Mouse (Mus musculus) limb, embryonic 12.5 days (tissue): ENCODE data around the gene Trrap. TPM values are rescaled to one million over a fixed set of nuclear protein-coding genes. Genes with fewer than 3 reads are reported as not detected.

ENCODE experiments used
- ATAC-seq: fragments of 200-750 bp; cut with Nextera tagmentation; 2 replicates; pipeline ENCODE4 v1.8.0; 2017; ENCODE audit warnings: low read depth, moderate TSS enrichment; ENCODE audit not compliant: insufficient number of reproducible peaks, insufficient read depth, low FRiP score, low TSS enrichment
- H3K27ac ChIP-seq: fragments of 300-500 bp; sonication (generic); 2 replicates; pipeline ENCODE4 v1.5.1; 2016; ENCODE audit warnings: mild to moderate bottlenecking, moderate library complexity
- H3K27me3 ChIP-seq: fragments of 300-500 bp; sonication (generic); 2 replicates; pipeline ENCODE4 v1.6.1; 2016; ENCODE audit warnings: mild to moderate bottlenecking, moderate library complexity
- H3K36me3 ChIP-seq: fragments of 300-500 bp; sonication (generic); 2 replicates; pipeline ENCODE4 v1.6.1; 2016; ENCODE audit warnings: mild to moderate bottlenecking, moderate library complexity
- H3K4me1 ChIP-seq: fragments of 300-500 bp; sonication (generic); replicated peaks from 2 replicates; pipeline ENCODE4 v1.6.1; 2016
- H3K4me2 ChIP-seq: fragments of 300-500 bp; sonication (generic); 2 replicates; pipeline ENCODE4 v1.6.1; 2016; ENCODE audit warnings: mild to moderate bottlenecking, moderate library complexity
- H3K4me3 ChIP-seq: fragments of 300-500 bp; sonication (generic); replicated peaks from 2 replicates; pipeline ENCODE4 v1.5.1; 2016; ENCODE audit warnings: mild to moderate bottlenecking
- H3K9ac ChIP-seq: fragments of 300-500 bp; sonication (generic); replicated peaks from 2 replicates; pipeline ENCODE4 v1.6.1; 2016; ENCODE audit warnings: mild to moderate bottlenecking, moderate library complexity
- H3K9me3 ChIP-seq: fragments of 300-500 bp; sonication (generic); 2 replicates; pipeline ENCODE4 v1.6.1; 2016; ENCODE audit warnings: mild to moderate bottlenecking, moderate library complexity
- WGBS: fragments of 180-500 bp; shearing (Covaris S2); methylation state at CpG from one replicate; pipeline ENCODE4 v1.1.7; 2016; 5-methylcytosine and 5-hydroxymethylcytosine counted together
- microRNA-seq: library from miRNA; unstranded; fragments of <30 nt; microRNA quantifications from one replicate; pipeline ENCODE4, GENCODE M21; 2017
- polyA plus RNA-seq: library from polyadenylated mRNA; unstranded; fragments of >200 nt; fragmentation: Nextera tagmentation; extraction: Ambion mirVana; gene quantifications from 2 replicates; pipeline ENCODE4 v1.2.1, GENCODE M21; 2016

The Trrap gene
- polyA plus RNA-seq, 1 experiment from 2014 or later, result 99.2 TPM

DNA sequence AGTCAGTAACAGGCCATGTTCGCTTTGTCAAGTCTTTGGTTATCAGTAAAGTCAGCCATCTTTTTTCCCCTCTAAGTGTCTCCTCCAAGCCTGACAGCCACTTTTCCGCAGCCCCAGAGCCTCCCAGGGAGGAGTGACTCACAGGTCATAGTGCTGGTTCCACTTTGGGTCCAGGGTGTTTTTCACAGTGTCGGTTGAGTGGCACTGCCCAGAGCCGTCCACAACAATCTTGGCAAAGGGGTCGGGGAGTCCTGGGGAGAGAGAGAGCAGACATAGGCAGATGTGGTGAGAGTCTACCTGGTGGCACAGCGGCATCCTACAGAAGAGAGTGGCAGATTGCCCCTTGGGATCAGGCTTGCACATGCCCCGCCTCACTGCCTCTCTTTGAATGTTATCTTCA is 133.5 kb downstream of the Trrap start:
- WGBS, result 93% methylated on average over 7 of the region's 7 CpGs
- H3K4me3 ChIP-seq, result no peak overlapping the region
- no peak overlapping the region for H3K27ac ChIP-seq
- peaks cover 20% of the 10 kb centered on the region for H3K4me1 ChIP-seq
- H3K36me3 ChIP-seq, result peaks cover 51% of the 10 kb centered on the region
- H3K4me2 ChIP-seq, result no peak overlapping the region
- no peak for ATAC-seq
- no peaks in the 10 kb centered on the region for H3K9me3 ChIP-seq
- no peak overlapping the region for H3K9ac ChIP-seq
- H3K27me3 ChIP-seq, result no peaks in the 10 kb centered on the region

DNA sequence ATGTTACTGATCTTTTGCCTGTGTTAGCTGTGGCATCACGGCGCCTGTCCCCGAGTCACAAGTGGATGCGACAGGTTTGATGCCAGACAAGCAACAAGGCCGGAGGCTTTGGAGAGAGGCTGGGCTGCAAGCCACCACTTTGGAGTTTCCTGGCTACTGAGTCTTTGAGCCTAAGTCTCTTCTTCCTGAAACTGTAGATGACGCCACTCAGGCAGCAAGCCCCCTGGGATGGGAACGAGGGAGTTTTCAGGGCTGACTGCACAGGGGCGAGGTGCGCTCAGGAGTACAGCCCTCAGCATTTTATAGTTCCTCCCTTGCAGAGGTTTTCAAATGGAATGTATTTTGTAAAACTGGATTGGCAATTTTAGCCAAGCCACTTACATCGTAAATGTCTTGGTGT is 134.3 kb downstream of the Trrap start:
- WGBS, result 68% methylated on average over 10 of the region's 10 CpGs
- Histone ChIP-seq H3K27ac (peak overlapping the region; percentile 66), H3K4me1 (peaks cover 20% of the 10 kb centered on the region), H3K36me3 (peaks cover 44% of the 10 kb centered on the region), H3K4me2 (no peak overlapping the region), H3K9me3 (no peaks in the 10 kb centered on the region), H3K9ac (no peak overlapping the region), H3K4me3 (no peak overlapping the region), H3K27me3 (no peaks in the 10 kb centered on the region)
- ATAC-seq, result 0 out of 2 replicates have a peak, but pooled peaks have one; percentile 35

DNA sequence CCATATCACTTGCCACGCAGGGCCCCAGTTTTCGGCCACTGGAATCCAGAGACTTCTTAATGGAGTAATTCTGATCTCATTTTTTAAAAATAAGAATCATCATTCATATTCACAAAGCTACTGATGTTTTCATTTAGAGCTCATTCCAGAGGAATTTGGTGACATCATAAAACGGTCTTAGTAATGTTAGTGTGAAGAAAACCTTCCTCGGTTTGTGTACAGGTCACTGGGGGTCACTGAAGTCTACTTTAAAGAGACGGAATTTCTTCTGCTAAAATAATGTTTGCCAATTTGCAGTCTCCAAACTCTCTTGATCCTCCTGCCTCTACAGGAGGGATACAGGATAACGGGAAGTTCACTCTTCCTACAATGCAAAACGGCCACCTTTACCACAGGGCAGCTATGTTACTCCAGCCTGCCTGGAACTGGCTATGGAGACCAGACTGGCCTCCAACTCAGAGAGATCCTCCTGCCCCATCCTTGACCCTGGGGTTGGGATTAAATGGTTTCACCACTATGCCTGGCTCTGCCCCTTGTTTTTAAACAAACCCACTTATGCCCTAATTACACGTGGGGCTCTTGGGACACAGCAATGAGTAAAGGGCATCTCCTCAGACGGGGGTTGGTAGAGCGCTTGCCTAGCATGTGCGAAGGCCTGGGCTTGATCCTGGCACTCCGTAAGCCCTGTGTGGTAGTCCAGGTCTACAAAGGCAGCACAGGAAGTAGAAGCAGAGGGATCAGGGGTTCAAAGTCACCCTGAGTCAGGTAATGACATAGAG is 137.0 kb downstream of the Trrap start:
- 77% methylated on average over 12 of the region's 12 CpGs for WGBS
- H3K4me3 ChIP-seq, result no peak overlapping the region
- H3K9me3 ChIP-seq, result no peaks in the 10 kb centered on the region; the same call in 1 of the 2 replicates
- peaks cover 20% of the 10 kb centered on the region for H3K4me1 ChIP-seq
- H3K27ac ChIP-seq, result no peak overlapping the region
- no peak for ATAC-seq
- H3K36me3 ChIP-seq, result peaks cover 16% of the 10 kb centered on the region
- H3K4me2 ChIP-seq, result no peak overlapping the region
- no peaks in the 10 kb centered on the region for H3K27me3 ChIP-seq
- no peak overlapping the region for H3K9ac ChIP-seq

DNA sequence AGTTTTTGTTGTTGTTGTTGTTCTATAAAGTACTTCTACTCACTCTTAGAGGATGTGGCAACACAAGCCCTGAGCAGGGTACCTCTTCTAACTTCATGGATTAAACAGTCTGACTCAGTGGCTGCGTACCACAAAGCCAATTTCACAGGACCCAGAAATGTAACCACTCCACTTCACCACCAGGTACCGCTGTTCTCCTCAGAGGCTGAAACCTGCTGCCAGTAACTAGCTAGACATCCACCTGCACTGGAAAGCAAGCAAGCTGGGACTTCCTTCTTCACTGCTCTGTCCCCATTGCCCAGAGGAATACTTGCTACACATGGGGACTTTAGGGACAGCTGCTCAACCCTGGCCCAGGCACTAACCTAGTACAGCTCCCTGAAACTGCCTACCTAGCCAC is 140.1 kb downstream of the Trrap start:
- no peak overlapping the region for H3K27ac ChIP-seq
- H3K4me3 ChIP-seq, result no peak overlapping the region
- H3K4me2 ChIP-seq, result no peak overlapping the region
- no peak overlapping the region for H3K9ac ChIP-seq
- peaks cover 15% of the 10 kb centered on the region; the same call in 1 of the 2 replicates for H3K4me1 ChIP-seq
- 64% methylated on average over 2 of the region's 2 CpGs for WGBS
- H3K9me3 ChIP-seq, result no peaks in the 10 kb centered on the region; the same call in 1 of the 2 replicates
- H3K27me3 ChIP-seq, result no peaks in the 10 kb centered on the region
- H3K36me3 ChIP-seq, result no peaks in the 10 kb centered on the region
- ATAC-seq, result no peak

Small RNA genes within 50 kb of the gene (microRNA-seq; reads per million reads assigned to microRNA genes)
- 0.70 reads per million for gene Mir7039

Other genes starting within 250 kb of the Trrap start
- 0.24 and 0.40 TPM in 2 replicates for gene Nptx2, start 221.8 kb upstream of the Trrap start, polyA plus RNA-seq
- gene Tmem130, start 5.9 kb upstream of the Trrap start, polyA plus RNA-seq, result 0.14 TPM in 2 replicates
- gene Smurf1, start 198.1 kb downstream of the Trrap start, polyA plus RNA-seq, result 23.3 and 25.5 TPM in 2 replicates